Mouse (Mus musculus) urinary bladder, postnatal 36 days (tissue): ENCODE data around the gene Mansc4.

ENCODE experiments used
- DNase-seq, 2 experiments: peaks; one replicate each; pipeline ENCODE4 v3.0.0; 2022; ENCODE audit warnings: low spot score in 2 of 2, mixed read lengths in 1 of 2

The Mansc4 gene

DNA sequence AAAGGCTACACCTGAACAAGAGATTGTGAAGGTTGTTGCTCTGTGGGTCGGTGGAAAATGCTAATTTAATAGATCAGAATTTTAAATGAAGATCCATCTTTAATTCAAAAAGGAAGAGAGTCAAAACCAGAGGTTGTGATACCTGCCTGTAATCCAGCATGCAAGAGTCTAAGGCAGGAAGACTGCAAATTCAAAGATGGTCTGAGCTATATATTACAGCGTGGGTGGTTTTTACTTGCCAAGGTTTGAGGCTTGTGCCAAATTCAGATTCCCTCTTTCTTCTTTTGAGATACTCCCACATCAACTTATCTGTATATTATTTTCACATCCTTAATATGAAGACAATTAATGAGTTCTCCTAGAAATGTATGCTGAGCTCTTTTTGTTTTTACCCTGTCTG, 58.4 kb downstream of the Mansc4 start:
- DNase-seq, result no peak
